Mouse (Mus musculus): ENCODE measurements at regions not wholly inside any gene's neighbourhood (a gene's known extent, or its start where the extent isn't known, plus 50 kb on each side); places are given as distances from the start of the nearest gene placed in this dataset.

DNA sequence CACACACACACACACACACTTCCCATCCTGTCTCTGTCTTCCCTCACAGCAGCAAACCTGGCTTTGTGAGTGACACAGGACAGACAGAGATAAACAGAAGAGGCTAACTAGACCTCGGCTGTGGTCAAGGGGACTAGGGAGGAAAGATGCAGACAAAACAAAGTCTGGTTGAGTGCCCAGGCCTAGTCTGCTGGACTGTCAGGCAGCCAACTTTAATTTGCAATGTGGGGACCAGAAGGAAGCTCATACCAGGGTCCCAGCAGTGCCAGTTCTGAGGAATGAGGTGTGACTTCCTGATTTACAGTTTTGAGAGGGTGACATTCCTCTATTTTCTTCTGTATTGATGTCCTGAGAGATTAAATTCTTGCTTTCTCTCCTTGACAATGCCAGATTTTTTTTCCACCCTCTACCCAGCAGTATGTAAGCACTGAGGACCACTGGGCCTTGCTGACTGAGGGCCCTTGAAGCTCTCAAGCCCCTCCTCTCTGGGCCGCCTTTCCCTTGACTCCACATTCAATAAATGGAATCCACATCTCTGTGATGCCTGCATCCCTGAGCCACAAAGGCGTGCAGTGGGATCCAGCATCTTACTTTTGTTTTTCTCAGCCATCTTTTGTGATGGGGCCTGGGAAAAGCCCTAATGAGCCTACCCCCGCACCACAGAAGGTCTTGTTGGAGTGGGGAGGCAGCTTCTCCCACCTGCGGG lies 124.6 kb downstream of the Tcp10c start:
- TF ChIP-seq GATA1 (IDR thresholded peaks at IDR 0.05; ENCODE audit: borderline replicate concordance, low read length) (no peak), FLI1 (IDR thresholded peaks at IDR 0.05; ENCODE audit: low read length) (no peak)

Measured in megakaryocyte, embryonic 14.5 days (primary cell).